Mouse (Mus musculus): ENCODE data around the gene Trcg1.
A peak's percentile ranks its signal among the peaks of the same experiment; 100 is the strongest.
"Not testable (repeated sequence)": the region's sequence is repeated elsewhere in the genome, so short reads cannot be mapped to it uniquely, and the experiment has no call there.

The Trcg1 gene

DNA sequence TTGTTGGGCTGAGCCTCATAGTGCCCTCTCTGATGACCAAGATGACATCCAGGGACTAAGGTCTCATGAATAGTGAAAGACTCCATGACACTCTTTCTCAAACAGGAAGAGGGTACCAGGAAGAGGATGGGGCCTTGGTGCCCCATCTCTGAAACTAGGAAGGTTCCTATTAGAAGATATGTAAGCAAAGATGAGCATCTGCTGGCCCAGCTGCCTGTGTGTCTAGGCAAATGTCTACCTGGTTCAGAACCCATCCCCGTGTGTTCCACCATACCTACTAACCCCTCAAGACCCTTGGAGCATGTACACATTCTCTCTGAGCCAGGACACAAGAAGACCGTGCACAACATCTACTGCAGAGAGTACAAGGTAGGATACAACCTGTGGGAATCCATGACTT lies at the start of gene Trcg1:
Trcg1 (plus strand) TSS at position 301 of the 400 bp plus-strand sequence.
- no peak for DNase-seq (ENCODE audit: low read depth, low spot score)

DNA sequence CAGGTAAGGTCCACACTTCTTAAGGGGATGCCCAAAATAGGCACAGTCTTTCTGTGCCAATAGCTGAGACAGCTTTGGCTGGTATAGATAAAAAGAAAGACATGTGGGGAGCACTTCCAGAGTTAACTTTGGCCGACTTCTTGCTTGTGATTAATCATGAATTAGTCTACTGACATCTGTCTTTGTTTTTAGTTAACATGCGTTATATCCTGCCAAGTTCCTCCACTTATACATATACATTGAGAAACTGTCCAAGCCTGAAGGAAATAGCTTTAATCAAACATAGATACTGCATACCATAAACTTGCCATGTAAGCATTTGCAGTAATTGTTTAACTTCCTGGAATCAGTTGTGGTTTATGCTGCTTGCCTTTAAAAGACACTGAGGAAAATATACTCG lies 39.6 kb upstream of the Trcg1 start:
- peak; percentile 46 for DNase-seq (ENCODE audit: low read depth, low spot score)

DNA sequence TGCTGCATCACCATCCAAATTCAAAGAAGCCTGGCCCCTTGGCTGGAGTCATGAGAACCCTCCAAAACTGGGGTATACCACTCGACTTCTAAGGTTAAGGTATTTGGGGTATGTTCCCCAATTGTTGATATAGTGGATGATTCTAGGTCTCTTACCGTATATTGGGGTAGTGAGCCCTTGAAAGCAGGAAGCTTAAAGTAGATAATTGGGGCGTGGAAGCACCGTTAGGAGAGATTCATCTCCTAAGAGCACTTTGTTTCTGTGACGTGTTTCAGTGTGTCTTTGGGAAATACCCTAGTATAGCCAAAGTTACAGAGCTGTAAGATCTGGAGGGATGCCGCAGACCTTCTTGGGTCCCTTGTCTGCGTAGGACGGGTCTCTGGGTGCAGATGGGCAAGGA lies 38.9 kb upstream of the Trcg1 start:
- no peak for DNase-seq (ENCODE audit: low read depth, low spot score)

DNA sequence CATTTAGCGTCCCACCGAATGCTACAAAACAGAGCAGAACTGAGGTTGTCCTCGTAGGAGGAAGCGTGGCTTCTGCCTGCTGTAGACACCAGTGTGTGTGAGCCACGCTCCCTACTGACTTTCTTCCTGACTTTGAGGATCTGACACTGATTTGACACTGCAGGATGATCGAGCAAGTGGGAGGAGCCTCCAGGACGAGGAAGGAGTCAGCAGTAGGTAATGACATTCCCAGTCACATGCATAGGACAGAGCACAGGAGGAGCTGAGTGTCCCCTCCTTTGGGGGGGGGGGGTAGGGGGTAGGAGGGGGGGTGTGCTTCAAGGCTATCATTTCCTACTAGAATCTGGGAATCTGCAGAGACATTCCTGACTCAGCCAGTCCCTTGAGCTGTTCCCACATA lies 33.4 kb upstream of the Trcg1 start:
- no peak for DNase-seq (ENCODE audit: low read depth, low spot score)

DNA sequence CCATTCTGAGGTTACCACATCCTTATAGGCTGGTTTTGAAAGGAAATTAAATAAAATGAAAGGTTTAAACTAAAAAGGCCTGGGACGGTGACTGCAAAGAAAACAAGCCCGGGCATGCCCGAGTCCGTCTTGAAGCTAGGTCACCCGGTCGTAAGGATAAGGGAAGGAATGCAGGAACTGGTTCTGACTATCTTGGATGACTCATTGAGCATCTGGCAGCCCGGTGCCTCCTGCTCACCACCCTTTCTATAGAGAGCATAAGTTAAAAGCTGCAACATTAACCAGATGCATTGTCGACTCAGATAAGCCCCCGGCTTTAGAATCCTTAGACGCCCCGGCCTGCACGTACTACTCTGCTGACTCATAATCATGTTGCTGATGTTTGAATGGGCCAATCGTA lies 32.8 kb upstream of the Trcg1 start:
- not testable (repeated sequence) for DNase-seq (ENCODE audit: low read depth, low spot score)

DNA sequence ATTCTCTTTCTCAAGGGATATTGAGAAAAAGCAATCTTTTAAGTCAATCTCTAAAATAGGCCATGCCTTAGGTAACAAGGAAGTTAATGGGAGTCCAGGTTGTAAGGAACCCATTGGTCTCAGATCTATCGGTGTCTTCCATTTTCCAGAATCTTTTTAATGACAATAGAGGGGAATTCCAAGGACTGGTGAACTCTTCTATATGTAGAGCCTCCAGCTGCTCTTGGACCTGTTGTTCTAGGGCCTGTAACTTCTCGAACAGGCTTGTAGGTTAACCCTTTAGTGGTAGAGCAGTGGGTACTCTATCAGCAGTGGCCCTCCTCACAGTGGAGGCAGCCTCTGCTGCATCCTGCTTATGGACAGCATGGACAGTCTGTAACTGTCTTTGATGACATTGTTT lies 29.5 kb upstream of the Trcg1 start:
- no peak for DNase-seq (ENCODE audit: low read depth, low spot score)

DNA sequence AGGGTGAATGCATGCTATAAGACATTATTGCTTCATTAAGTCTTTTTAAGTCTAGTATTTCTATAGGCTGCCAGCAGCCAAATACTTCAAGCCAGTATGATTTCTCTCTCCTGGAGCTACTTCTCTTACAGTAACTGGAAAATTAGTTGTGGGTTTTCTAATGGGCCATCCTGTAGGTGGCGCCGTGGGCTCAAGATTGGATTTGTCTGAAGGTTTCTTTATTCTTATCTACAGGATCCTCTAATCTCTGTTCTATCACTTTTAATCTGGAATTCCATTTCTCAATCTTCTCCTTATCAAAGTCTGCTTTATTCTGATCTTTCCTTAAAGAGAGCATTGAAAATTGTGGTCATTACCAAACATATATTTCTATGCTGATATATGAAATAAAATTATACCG lies 27.0 kb upstream of the Trcg1 start:
- peak; percentile 78 for DNase-seq (ENCODE audit: low read depth, low spot score)

DNA sequence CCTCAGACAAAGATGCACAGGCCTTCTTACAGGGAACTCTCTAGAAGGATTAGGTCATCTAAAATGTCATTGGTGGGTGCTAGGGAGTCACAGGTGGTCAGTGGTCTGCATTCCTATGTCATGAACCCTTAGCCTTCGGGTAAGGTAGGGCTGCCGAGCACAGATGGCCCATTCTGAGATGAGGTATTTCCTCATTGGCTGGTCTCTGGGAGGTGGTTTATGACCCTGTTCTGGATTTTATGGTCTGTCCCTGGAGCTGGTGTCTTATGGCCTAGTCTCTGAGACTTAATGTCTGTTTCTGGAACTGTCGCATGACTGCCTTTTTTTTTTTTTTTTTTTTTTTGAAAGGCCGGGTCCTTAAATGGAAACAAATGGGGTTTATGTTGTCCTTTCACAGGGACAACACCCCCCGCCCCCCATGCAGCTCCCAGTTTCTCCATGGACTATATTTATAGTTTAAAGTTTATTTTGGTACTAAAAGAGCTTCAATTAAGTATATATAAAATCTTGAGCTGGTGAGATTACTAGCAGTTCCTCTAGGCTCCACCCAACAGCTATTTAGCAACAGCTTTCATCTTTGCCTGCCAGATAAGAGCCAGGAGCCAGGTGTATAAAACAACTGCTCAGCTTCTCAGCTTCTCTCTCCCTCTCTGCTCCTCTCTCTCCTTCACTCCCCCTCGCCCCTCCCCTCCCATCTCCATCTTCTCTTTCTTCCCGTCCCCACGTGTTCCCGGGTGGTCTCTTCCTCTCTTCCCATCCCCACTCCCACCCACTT lies 23.7 kb upstream of the Trcg1 start:
- DNase-seq (ENCODE audit: low read depth, low spot score), result peak; percentile 20

DNA sequence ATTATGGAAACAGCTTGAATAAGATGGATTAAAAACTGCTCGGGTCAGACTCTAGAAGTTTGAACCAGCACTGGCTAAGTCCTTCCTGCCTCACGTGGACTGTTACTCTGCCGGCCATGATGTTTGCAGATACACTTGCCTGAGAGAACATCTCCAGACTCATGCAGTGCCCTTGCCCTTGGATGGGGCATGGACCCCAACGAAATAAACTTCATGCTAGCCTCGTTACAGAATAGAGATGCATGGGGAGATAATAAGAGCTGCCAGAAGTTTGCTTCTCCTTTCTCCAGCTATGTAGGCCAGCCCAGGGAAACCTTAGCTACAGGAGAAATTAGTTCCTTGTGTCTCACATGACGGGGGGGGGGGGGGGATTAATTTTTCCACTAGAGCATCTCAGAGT lies 21.9 kb upstream of the Trcg1 start:
- DNase-seq (ENCODE audit: low read depth, low spot score), result no peak

DNA sequence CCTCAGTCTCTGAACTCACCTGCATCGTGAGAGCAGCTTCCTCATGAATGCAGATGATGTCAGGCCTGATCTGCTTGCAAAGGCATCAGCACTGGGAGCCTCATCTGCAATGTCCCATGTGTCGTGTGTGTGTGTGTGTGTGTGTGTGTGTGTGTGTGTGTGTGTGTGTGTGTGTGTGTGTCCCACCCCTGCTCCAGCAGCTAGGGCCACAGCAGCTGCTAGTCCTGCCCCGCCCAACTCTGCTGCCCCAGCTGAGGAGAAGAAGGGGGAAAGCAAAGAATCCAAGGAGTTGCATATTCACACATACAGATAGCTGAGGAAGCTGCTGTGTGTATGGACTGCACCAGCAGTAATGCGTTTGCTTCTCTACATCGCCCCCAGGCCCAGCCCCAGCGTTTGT lies 19.1 kb upstream of the Trcg1 start:
- no peak for DNase-seq (ENCODE audit: low read depth, low spot score)

DNA sequence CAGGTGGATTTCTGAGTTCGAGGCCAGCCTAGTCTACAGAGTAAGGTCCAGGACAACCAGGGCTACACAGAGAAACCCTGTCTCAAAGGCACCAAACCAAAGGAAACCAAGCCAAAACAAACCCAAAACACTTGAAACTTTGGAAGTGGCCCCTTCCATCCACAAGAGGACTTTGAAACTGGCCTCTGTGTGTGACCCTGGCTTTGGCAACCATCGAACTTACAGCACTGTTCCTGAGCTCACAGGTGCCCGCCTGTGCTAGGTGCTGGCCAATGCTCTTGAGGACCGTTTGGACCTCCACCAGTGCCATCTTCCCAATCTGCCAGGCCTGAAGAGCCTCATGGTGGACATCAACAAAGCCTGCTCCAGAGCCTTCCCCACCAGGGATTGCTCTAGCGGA lies 17.6 kb upstream of the Trcg1 start:
- DNase-seq (ENCODE audit: low read depth, low spot score), result no peak

DNA sequence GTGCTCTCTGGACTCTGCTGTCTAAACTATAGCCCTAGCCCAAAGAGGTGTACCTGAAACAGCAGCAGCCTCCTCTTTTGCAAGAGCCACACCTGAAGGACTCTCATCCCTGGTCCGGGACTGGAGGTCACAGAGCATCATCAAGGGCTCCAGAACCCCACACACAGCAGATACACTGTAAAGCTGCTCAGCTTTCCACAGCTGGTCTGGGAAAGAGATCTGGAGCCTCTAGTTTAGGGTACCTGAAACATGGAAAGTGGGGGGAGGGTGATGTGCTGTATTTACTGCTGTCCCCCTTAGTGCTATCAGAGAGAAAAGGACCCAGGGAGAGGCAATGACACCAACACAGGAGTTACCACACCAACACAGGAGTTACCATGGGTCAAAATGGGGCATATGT lies 16.8 kb upstream of the Trcg1 start:
- DNase-seq (ENCODE audit: low read depth, low spot score), result no peak

DNA sequence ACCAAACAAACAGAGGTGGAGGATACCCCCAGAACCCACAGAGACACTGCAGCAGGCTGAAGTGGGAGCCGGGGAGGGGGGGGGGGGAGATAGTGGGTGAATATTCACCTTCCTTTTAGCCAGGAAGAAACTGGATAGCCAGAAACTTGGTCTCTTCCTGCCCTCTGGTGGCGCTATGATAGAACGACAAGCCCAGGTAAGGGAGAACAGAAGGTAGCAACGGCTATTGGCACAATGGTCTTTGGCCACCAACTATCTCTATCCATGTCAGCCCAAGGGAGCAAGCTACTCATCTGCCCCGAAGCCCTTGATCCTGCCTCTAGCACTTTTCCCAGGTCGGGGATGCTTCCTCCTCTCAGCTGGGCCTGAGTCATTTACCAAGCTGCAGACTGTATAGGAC lies 16.0 kb upstream of the Trcg1 start:
- DNase-seq (ENCODE audit: low read depth, low spot score), result peak; percentile 74

DNA sequence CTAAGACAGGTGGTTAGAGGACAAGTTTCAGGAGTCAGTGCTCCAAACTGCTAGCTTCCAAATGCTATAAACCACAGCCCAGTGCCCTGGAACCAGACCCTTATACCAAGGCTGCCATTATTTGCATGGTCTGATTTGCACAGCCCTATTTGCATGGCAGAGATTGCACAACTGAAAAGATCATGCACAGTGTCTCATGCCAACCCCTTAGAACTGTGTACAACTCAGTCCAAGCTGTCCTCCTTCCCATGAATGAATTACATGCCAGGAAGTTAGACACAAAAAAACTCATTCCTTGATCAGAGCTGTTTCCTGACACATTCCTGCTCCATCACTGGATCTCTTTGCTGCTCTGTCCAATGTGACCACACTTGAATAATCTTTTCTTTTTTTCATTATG lies 13.0 kb upstream of the Trcg1 start:
- no peak for DNase-seq (ENCODE audit: low read depth, low spot score)

DNA sequence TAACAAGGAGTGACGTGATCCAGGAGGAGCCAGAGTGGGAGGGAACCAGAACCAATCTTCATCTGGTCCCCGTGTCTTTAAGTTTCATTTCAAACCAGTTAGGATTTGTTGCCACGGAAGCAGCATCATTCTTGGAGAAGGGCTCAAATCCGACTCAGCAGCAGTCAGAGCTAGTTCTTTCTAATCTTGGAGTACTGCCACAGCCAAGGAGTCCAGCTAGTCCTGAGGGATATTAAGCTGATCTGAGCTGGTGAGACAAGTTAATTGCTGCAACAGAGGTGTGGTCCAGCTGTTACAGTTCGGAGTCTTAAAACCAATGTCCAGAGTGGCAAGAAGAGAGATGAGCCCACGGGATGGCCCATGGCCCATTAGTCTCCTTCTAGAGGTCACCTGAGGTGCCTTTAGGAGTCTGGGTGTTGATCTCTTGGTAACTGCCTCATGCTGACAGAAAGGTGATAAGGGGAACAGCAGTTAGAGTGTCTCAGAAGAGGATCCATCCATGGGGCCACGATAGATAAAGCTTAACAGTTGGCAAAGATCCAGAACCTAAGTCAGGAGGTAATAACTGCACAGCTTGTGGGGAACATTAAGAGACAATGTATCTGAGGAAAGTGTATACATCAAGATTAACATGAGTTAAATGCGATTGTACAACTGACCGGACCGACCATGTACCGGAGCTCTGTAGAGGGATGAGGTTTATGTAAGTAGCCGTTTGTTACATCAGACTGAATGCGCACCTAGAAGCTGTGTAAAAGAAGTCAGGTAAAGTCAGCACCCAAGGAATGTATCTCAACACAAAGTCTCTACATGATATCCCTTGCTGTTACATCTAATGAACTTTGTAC lies 10.4 kb upstream of the Trcg1 start:
- DNase-seq (ENCODE audit: low read depth, low spot score), result no peak

DNA sequence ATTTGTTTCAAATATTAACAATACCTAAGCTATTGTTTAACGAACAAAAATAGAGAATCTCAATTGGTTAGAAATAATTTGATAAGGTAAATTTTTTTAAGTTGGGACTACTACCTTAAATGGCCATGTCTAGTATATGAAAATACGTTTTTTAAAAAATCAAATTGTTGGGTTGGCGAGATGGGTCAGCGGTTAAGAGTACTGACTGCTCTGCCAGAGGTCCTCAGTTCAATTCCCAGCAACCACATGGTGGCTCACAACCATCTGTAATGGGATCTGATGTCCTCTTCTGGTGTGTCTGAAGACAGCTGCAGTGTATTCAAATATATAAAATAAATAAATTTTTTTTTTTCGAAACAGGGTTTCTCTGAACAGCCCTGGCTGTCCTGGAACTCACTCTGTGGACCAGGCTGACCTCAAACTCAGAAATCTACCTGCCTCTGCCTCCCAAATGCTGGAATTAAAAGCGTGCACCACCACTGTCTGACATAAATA lies 9.7 kb upstream of the Trcg1 start:
- DNase-seq (ENCODE audit: low read depth, low spot score), result not testable (repeated sequence)

DNA sequence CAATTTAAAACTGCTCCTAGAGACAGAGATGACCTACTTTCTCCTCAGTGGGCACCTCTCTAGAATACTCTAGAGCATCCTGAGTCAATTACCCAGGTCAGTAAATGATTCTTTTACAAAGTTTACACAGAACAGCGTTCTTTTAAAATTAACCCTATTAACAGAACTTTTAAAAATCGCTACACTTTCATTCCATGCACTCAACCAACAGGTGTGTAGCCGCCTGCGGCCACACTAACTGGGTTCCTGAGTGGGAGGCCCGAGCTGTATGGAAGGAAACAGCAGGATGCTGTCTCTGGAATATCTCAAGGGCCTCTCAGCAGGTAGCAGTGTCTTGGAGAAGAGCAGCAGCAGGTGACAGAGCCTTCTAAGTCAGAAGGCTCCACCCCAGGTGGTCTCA lies 9.2 kb upstream of the Trcg1 start:
- DNase-seq (ENCODE audit: low read depth, low spot score), result no peak

DNA sequence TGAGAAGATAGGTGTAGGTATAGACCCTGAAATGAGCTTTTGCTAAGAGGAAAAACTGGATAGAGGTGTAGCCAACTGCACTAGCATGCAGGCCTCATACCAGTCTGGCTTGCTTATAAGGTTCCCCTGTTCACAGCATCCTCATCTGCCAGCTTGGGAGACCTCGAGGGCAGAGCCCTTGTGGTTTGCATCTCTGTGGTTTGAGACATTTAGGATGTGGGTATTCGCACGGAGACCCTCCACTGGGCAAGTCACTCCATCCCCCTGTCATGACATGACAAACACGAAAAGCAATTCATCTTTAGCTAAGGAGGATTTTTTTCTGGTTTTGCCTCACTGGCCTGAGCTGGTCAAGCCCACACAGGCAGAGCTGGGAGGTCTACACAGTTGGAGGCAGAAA lies 8.2 kb upstream of the Trcg1 start:
- no peak for DNase-seq (ENCODE audit: low read depth, low spot score)

DNA sequence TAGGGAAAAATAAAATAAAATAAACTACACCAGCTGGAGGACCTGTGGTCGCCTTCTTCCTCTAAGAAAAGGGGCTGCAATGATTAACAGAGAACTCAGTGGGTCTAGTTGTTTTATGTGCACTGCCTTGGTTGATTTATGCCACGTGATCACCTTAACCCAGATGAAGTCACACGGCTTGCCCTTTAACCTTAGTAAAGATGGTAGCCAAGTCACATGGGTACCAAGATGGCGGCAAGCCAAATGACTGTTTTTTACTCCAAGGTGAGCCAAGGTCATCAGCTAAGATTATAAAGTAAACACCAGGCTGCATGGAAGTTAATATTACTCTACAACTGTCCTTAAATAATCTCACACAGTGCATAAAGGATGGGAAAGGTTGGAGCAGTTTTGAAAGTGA lies 6.6 kb upstream of the Trcg1 start:
- DNase-seq (ENCODE audit: low read depth, low spot score), result no peak

DNA sequence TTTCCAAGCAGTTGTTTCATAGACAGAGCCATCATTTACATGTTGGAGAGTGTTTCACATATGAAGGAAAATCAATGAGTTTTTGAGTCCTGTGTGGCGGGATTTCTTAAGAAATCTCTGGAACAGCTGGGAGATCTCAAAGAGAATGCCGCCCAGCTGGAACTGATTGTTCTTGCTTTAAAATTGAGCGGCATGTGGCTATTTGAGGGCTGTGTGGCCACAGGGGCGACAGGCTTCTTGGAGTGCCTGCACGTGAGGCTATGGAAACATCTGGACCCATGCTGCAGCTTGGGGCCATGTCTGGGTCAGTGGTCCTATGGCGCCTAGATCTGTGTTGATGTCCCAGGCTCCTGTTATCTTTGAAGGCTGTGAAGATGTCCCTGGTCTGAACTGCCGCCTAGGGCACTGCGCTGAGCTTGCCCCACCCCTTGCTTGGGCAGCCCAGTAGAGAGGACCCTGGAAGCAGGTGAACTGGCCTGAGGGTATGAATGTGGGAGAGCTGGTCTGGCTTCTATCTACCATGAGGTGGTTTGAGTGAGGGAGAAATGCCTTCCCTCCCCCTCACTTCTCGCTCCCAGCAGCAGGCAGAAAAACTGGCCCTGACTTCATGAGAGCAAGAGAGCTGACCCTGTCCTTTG lies 6.1 kb upstream of the Trcg1 start:
- DNase-seq (ENCODE audit: low read depth, low spot score), result no peak

DNA sequence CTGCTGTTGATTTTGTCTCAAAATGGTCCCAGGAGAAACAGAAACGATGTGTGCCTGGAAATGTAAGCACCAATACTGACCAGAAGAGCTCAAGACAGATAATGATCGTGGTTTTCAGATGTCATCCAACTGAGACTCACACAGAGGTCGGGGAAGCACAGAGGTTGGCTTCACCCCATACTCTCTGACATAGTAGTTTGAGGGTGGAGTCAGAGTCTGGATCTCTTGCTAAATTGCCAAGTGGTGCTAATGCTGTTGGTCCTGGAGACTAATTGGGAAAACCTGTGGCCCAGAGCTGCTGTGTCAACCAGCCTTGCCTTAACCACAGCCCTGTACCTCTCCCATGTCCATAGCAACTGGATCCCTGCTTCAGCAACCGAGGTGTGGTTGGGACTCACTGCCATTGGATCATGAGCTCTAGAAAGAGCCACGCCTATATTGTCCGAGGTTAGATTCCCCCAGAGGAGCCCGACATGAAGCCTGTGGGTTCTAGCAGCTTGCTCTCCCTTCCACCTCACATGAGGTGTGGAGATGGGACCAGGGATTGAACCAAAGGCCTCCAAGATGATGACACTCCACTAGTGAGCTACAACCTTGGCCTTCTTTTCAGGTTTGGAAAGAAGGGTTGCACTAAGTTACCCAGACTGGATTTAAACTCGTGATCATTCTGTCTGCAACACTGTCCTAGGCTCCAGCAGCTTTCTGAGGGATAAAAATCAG lies 4.7 kb upstream of the Trcg1 start:
- DNase-seq (ENCODE audit: low read depth, low spot score), result peak; percentile 22

Data from 3T3-L1 (cell line).